Mouse (Mus musculus) forebrain, embryonic 14.5 days (tissue): Measurements from ENCODE around the gene Mcat. TPM values are rescaled to one million over a fixed set of nuclear protein-coding genes. Genes with fewer than 3 reads are reported as not detected.

Experiments used
- ATAC-seq: fragments of 200-750 bp; cut with Nextera tagmentation; 2 replicates; pipeline ENCODE4 v1.8.0; 2017; ENCODE audit warnings: mild to moderate bottlenecking, moderate library complexity
- DNase-seq: peaks from one replicate; pipeline ENCODE4 v3.0.0-alpha.2; 2015; ENCODE audit warnings: low spot score
- H3K27ac ChIP-seq: fragments of 300-500 bp; sonication (generic); 2 replicates; pipeline ENCODE4 v1.5.1; 2014; ENCODE audit warnings: low read depth, mild to moderate bottlenecking, control low read depth, low read length, moderate library complexity
- H3K27me3 ChIP-seq: fragments of 300-500 bp; sonication (generic); replicated peaks from 2 replicates; pipeline ENCODE4 v1.6.1; 2014; ENCODE audit warnings: low read length, control low read depth, mixed read lengths; ENCODE audit not compliant: control insufficient read depth, insufficient read depth
- H3K36me3 ChIP-seq: fragments of 300-500 bp; sonication (generic); 2 replicates; pipeline ENCODE4 v1.6.1; 2014; ENCODE audit warnings: low read length, control low read depth; ENCODE audit not compliant: control insufficient read depth, insufficient read depth
- H3K4me1 ChIP-seq: fragments of 300-500 bp; sonication (generic); 2 replicates; pipeline ENCODE4 v1.6.1; 2014; ENCODE audit warnings: antibody characterized with exemption, low read length, control low read depth; ENCODE audit not compliant: control insufficient read depth, insufficient read depth
- H3K4me2 ChIP-seq: fragments of 300-500 bp; sonication (generic); 2 replicates; pipeline ENCODE4 v1.6.1; 2014; ENCODE audit warnings: mild to moderate bottlenecking, control low read depth, low read length
- H3K4me3 ChIP-seq: fragments of 300-500 bp; sonication (generic); 2 replicates; pipeline ENCODE4 v1.5.1; 2014; ENCODE audit warnings: low read depth, low read length, control low read depth
- H3K9ac ChIP-seq: fragments of 300-500 bp; sonication (generic); 2 replicates; pipeline ENCODE4 v1.6.1; 2014; ENCODE audit warnings: mild to moderate bottlenecking, low read length, control low read depth, moderate library complexity
- H3K9me3 ChIP-seq: fragments of 300-500 bp; sonication (generic); replicated peaks from 2 replicates; pipeline ENCODE4 v1.6.1; 2016; ENCODE audit warnings: low read length, control low read depth, mixed read lengths; ENCODE audit not compliant: control insufficient read depth
- WGBS: fragments of 180-500 bp; shearing (Covaris S2); extraction: QIAGEN DNeasy Blood & Tissue Kit; methylation state at CpG from one replicate; pipeline ENCODE4 v1.1.7; 2014; 5-methylcytosine and 5-hydroxymethylcytosine counted together
- polyA plus RNA-seq: library from polyadenylated mRNA; unstranded; fragments of >200 nt; fragmentation: Nextera tagmentation; extraction: Ambion mirVana; gene quantifications from 2 replicates; pipeline ENCODE4 v1.2.1, GENCODE M21; 2014

The Mcat gene
- polyA plus RNA-seq, 1 experiment from 2014 or later: 40.1 TPM

GRCm38 (mm10) chr15:83569682-83570081 lies 6.1 kb upstream of the Mcat start:
- no peak overlapping the region for H3K4me3 ChIP-seq
- no peak overlapping the region for H3K27ac ChIP-seq
- 57% methylated on average over 11 of the region's 11 CpGs for WGBS
- H3K27me3 ChIP-seq: no peaks in the 10 kb centered on the region
- DNase-seq (no peak), ATAC-seq (no peak)
- peaks cover 4% of the 10 kb centered on the region for H3K36me3 ChIP-seq
- H3K9me3 ChIP-seq: no peaks in the 10 kb centered on the region
- no peaks in the 10 kb centered on the region for H3K4me1 ChIP-seq
- no peak overlapping the region for H3K4me2 ChIP-seq
- H3K9ac ChIP-seq: no peak overlapping the region

GRCm38 (mm10) chr15:83568544-83568943 lies 5.0 kb upstream of the Mcat start:
- Histone ChIP-seq H3K4me1 (peaks cover 8% of the 10 kb centered on the region), H3K9ac (no peak overlapping the region), H3K9me3 (no peaks in the 10 kb centered on the region), H3K27me3 (no peaks in the 10 kb centered on the region), H3K4me2 (no peak overlapping the region), H3K36me3 (no peaks in the 10 kb centered on the region), H3K27ac (no peak overlapping the region), H3K4me3 (no peak overlapping the region)
- no peak for ATAC-seq
- no peak for DNase-seq
- 95% methylated on average over 5 of the region's 5 CpGs for WGBS

GRCm38 (mm10) chr15:83567728-83568127 lies 4.1 kb upstream of the Mcat start:
- no peak for DNase-seq
- H3K9ac ChIP-seq: no peak overlapping the region
- H3K4me3 ChIP-seq: no peak overlapping the region
- H3K27ac ChIP-seq: no peak overlapping the region
- no peak for ATAC-seq
- no peaks in the 10 kb centered on the region for H3K9me3 ChIP-seq
- no peaks in the 10 kb centered on the region for H3K27me3 ChIP-seq
- H3K36me3 ChIP-seq: no peaks in the 10 kb centered on the region
- 89% methylated on average over 3 of the region's 3 CpGs for WGBS
- peaks cover 12% of the 10 kb centered on the region for H3K4me1 ChIP-seq
- H3K4me2 ChIP-seq: no peak overlapping the region

GRCm38 (mm10) chr15:83566006-83566405 lies 2.4 kb upstream of the Mcat start:
- H3K9ac ChIP-seq: no peak overlapping the region
- H3K4me3 ChIP-seq: no peak overlapping the region
- H3K9me3 ChIP-seq: no peaks in the 10 kb centered on the region
- WGBS: 71% methylated on average over 5 of the region's 5 CpGs
- ATAC-seq (no peak), DNase-seq (no peak)
- H3K4me1 ChIP-seq: peaks cover 12% of the 10 kb centered on the region
- H3K4me2 ChIP-seq: no peak overlapping the region
- H3K27me3 ChIP-seq: no peaks in the 10 kb centered on the region
- H3K27ac ChIP-seq: no peak overlapping the region
- no peaks in the 10 kb centered on the region for H3K36me3 ChIP-seq

DNA sequence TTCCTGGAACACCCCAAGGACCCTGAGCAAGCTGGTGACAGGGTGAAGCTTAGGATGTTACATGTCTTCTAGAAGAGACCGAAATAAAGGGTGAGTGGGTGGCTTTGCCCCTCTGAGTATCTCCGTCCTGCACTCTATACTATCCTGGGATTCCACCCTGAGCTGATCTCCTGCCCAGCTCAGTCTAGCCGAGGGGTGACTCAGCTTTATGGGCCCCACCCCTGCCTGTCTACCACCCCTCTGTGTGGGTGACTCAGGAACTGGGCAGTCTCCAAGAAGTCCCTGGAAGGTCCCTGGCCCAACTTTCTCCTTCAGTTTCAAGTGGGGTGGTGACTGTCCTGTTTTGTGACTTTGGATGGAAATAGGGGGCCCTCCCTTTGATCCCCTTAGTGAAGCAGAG lies 1.8 kb upstream of the Mcat start:
- no peaks in the 10 kb centered on the region for H3K27me3 ChIP-seq
- no peak overlapping the region for H3K9ac ChIP-seq
- ATAC-seq (no peak), DNase-seq (no peak)
- H3K4me2 ChIP-seq: no peak overlapping the region
- 86% methylated on average over 3 of the region's 3 CpGs for WGBS
- H3K9me3 ChIP-seq: no peaks in the 10 kb centered on the region
- H3K4me1 ChIP-seq: peaks cover 12% of the 10 kb centered on the region
- no peaks in the 10 kb centered on the region for H3K36me3 ChIP-seq
- H3K4me3 ChIP-seq: no peak overlapping the region
- H3K27ac ChIP-seq: no peak overlapping the region

- peak overlapping the region; percentile 56 for H3K9ac ChIP-seq
- 0 out of 2 replicates have a peak, but pooled peaks have one; percentile 18 for ATAC-seq
- no peaks in the 10 kb centered on the region for H3K27me3 ChIP-seq
- no peaks in the 10 kb centered on the region for H3K36me3 ChIP-seq
- no peak overlapping the region for H3K27ac ChIP-seq
- H3K4me2 ChIP-seq: peak overlapping the region; percentile 87
- peaks cover 12% of the 10 kb centered on the region for H3K4me1 ChIP-seq
- peak; percentile 46 for DNase-seq
- 2% methylated on average over 27 of the region's 27 CpGs for WGBS
- no peaks in the 10 kb centered on the region for H3K9me3 ChIP-seq
- peak overlapping the region; percentile 31 for H3K4me3 ChIP-seq
Measured at GRCm38 (mm10) chr15:83563857-83564651, 467 bp upstream of the Mcat start.

- peaks cover 12% of the 10 kb centered on the region for H3K4me1 ChIP-seq
- no peaks in the 10 kb centered on the region for H3K36me3 ChIP-seq
- ATAC-seq (peak; percentile 81), DNase-seq (peak; percentile 90)
- H3K4me3 ChIP-seq: peak overlapping the region; percentile 31; the same call in 1 of the 2 replicates
- WGBS: 26% methylated on average over 15 of the region's 15 CpGs
- H3K27me3 ChIP-seq: no peaks in the 10 kb centered on the region
- H3K4me2 ChIP-seq: peak overlapping the region; percentile 87
- H3K9ac ChIP-seq: no peak overlapping the region; the same call in 1 of the 2 replicates
- no peaks in the 10 kb centered on the region for H3K9me3 ChIP-seq
- H3K27ac ChIP-seq: no peak overlapping the region
Measured at GRCm38 (mm10) chr15:83562626-83563270, 839 bp downstream of the Mcat start.

- H3K4me1 ChIP-seq: peaks cover 12% of the 10 kb centered on the region
- no peak overlapping the region for H3K4me3 ChIP-seq
- H3K4me2 ChIP-seq: no peak overlapping the region
- DNase-seq (no peak), ATAC-seq (no peak)
- H3K9me3 ChIP-seq: no peaks in the 10 kb centered on the region
- 55% methylated on average over 5 of the region's 5 CpGs for WGBS
- H3K36me3 ChIP-seq: no peaks in the 10 kb centered on the region
- H3K27me3 ChIP-seq: no peaks in the 10 kb centered on the region
- H3K27ac ChIP-seq: no peak overlapping the region
- no peak overlapping the region for H3K9ac ChIP-seq
Measured at GRCm38 (mm10) chr15:83560941-83561477, 2.6 kb downstream of the Mcat start.
